Mouse (Mus musculus): ENCODE data around the gene Tspan1.

GRCm38 (mm10) chr4:116149812-116150155 lies 17.6 kb downstream of the Tspan1 start:
- no peak for TF ChIP-seq POLR2A (IDR thresholded peaks at IDR 0.05; ENCODE audit: control insufficient read depth, low read depth, low read length)
- no peak for TF ChIP-seq CTCF (IDR thresholded peaks at IDR 0.05; ENCODE audit: control insufficient read depth, insufficient read depth, insufficient replicate concordance, low read depth, low read length)

Measured in testis, adult 2 months (tissue).